Mouse (Mus musculus) heart, postnatal 0 days (tissue): Measurements from ENCODE around the gene Specc1. TPM values are rescaled to one million over a fixed set of nuclear protein-coding genes. Genes with fewer than 3 reads are reported as not detected.

Experiments used
- ATAC-seq: fragments of 200-750 bp; cut with Nextera tagmentation; 2 replicates; pipeline ENCODE4 v1.8.0; 2017; ENCODE audit warnings: low read depth, moderate number of reproducible peaks, moderate library complexity; ENCODE audit not compliant: insufficient read depth
- DNase-seq: peaks from one replicate; pipeline ENCODE4 v3.0.0-alpha.2; 2016; ENCODE audit warnings: low spot score
- H3K27ac ChIP-seq: fragments of 300-500 bp; sonication (generic); 2 replicates; pipeline ENCODE4 v1.5.1; 2014; ENCODE audit warnings: low read depth, mild to moderate bottlenecking
- H3K27me3 ChIP-seq: fragments of 300-500 bp; sonication (generic); 2 replicates; pipeline ENCODE4 v1.6.1; 2014; ENCODE audit warnings: low read length, mixed read lengths; ENCODE audit not compliant: control insufficient read depth, insufficient read depth
- H3K36me3 ChIP-seq: fragments of 300-500 bp; sonication (generic); replicated peaks from 2 replicates; pipeline ENCODE4 v1.6.1; 2014; ENCODE audit warnings: low read length, mixed read lengths; ENCODE audit not compliant: control insufficient read depth, insufficient read depth
- H3K4me1 ChIP-seq: fragments of 300-500 bp; sonication (generic); 2 replicates; pipeline ENCODE4 v1.6.1; 2014; ENCODE audit warnings: antibody characterized with exemption; ENCODE audit not compliant: control insufficient read depth, insufficient read depth
- H3K4me2 ChIP-seq: fragments of 300-500 bp; sonication (generic); 2 replicates; pipeline ENCODE4 v1.6.1; 2014; ENCODE audit warnings: low read depth, mild to moderate bottlenecking, low read length, moderate library complexity
- H3K4me3 ChIP-seq: fragments of 300-500 bp; sonication (generic); 2 replicates; pipeline ENCODE4 v1.5.1; 2014; ENCODE audit warnings: low read depth, low read length
- H3K9ac ChIP-seq: fragments of 300-500 bp; sonication (generic); replicated peaks from 2 replicates; pipeline ENCODE4 v1.6.1; 2014; ENCODE audit warnings: low read depth, low read length, mixed read lengths
- H3K9me3 ChIP-seq: fragments of 300-500 bp; sonication (generic); replicated peaks from 2 replicates; pipeline ENCODE4 v1.6.1; 2016; ENCODE audit warnings: low read length; ENCODE audit not compliant: control insufficient read depth
- CTCF ChIP-seq: IDR thresholded peaks from 2 replicates; pipeline ENCODE4 v1.5.1; 2016; ENCODE audit warnings: antibody characterized with exemption, control low read depth, low read depth
- EP300 ChIP-seq: IDR thresholded peaks from 2 replicates; pipeline ENCODE4 v1.6.1; 2016; ENCODE audit warnings: antibody characterized with exemption, low read depth
- WGBS: fragments of 180-500 bp; shearing (Covaris S2); extraction: QIAGEN DNeasy Blood & Tissue Kit; methylation state at CpG from one replicate; pipeline ENCODE4 v1.1.7; 2014; 5-methylcytosine and 5-hydroxymethylcytosine counted together
- polyA plus RNA-seq: library from polyadenylated mRNA; unstranded; fragments of >200 nt; fragmentation: Nextera tagmentation; extraction: Ambion mirVana; gene quantifications from 2 replicates; pipeline ENCODE4 v1.2.1, GENCODE M21; 2015
- total RNA-seq: library from RNA; depleted of rRNA; stranded (reverse); fragments of >200 nt; gene quantifications from 2 replicates; pipeline ENCODE4 v1.2.3, GENCODE M21; 2014; ENCODE audit warnings: low replicate concordance

Specc1 gene
- total and polyA plus RNA-seq, 2 experiments from 2014 or later = 5.2 to 8.4 TPM

- TF ChIP-seq EP300 (no peak), CTCF (no peak)
- H3K9me3 ChIP-seq = no peaks in the 10 kb centered on the region
- ATAC-seq (peak; percentile 96), DNase-seq (peak; percentile 97)
- peak within 1 kb of the TSS; percentile 90 for H3K9ac ChIP-seq
- no peaks in the 10 kb centered on the region for H3K36me3 ChIP-seq
- no peaks in the 10 kb centered on the region for H3K27me3 ChIP-seq
- peak within 1 kb of the TSS; percentile 69 for H3K4me2 ChIP-seq
- peak within 1 kb of the TSS; percentile 90 for H3K4me3 ChIP-seq
- peaks cover 8% of the 10 kb centered on the region for H3K4me1 ChIP-seq
- peak within 1 kb of the TSS; percentile 93 for H3K27ac ChIP-seq
- under 1% methylated on average over 32 of the region's 43 CpGs for WGBS
Measured at GRCm38 (mm10) chr11:61930098-61930517, 26.5 kb upstream of the Specc1 start, which contains the start of gene Akap10. Gene Akap10 (minus strand): TSS chr11:61930252.

GRCm38 (mm10) chr11:61930640-61931586 is 25.6 kb upstream of the Specc1 start:
- Histone ChIP-seq H3K9me3 (no peaks in the 10 kb centered on the region), H3K36me3 (no peaks in the 10 kb centered on the region), H3K4me3 (peak overlapping the region; percentile 90), H3K4me2 (peak overlapping the region; percentile 65), H3K4me1 (peaks cover 8% of the 10 kb centered on the region), H3K27ac (peak overlapping the region; percentile 93), H3K27me3 (no peaks in the 10 kb centered on the region), H3K9ac (peak overlapping the region; percentile 90)
- DNase-seq (no peak), ATAC-seq (no peak)
- 16% methylated on average over 11 of the region's 11 CpGs for WGBS
- TF ChIP-seq CTCF (no peak), EP300 (no peak)

- TF ChIP-seq CTCF (no peak), EP300 (no peak)
- Histone ChIP-seq H3K36me3 (no peaks in the 10 kb centered on the region), H3K4me3 (no peak overlapping the region), H3K4me2 (no peak overlapping the region), H3K27ac (no peak overlapping the region), H3K9me3 (no peaks in the 10 kb centered on the region), H3K4me1 (0 out of 2 replicates have a peak, but pooled peaks cover under 1% of the 10 kb centered on the region), H3K27me3 (no peaks in the 10 kb centered on the region), H3K9ac (no peak overlapping the region)
- no peak for DNase-seq
- WGBS = 88% methylated on average over 1 of the region's 1 CpGs
- no peak for ATAC-seq
Measured at GRCm38 (mm10) chr11:61937761-61938160, 18.8 kb upstream of the Specc1 start.

GRCm38 (mm10) chr11:61942903-61943302 is 13.7 kb upstream of the Specc1 start:
- TF ChIP-seq CTCF (no peak), EP300 (no peak)
- no peak overlapping the region for H3K4me3 ChIP-seq
- no peak for ATAC-seq
- no peaks in the 10 kb centered on the region for H3K9me3 ChIP-seq
- 72% methylated on average over 2 of the region's 2 CpGs for WGBS
- H3K4me2 ChIP-seq = no peak overlapping the region
- no peak for DNase-seq
- H3K27me3 ChIP-seq = no peaks in the 10 kb centered on the region
- no peaks in the 10 kb centered on the region for H3K36me3 ChIP-seq
- 0 out of 2 replicates have a peak, but pooled peaks cover 6% of the 10 kb centered on the region for H3K4me1 ChIP-seq
- no peak overlapping the region for H3K9ac ChIP-seq
- H3K27ac ChIP-seq = no peak overlapping the region

- ATAC-seq (no peak), DNase-seq (no peak)
- Histone ChIP-seq H3K27ac (no peak overlapping the region), H3K4me3 (no peak overlapping the region), H3K27me3 (no peaks in the 10 kb centered on the region), H3K36me3 (no peaks in the 10 kb centered on the region), H3K4me1 (0 out of 2 replicates have a peak, but pooled peaks cover 6% of the 10 kb centered on the region), H3K9me3 (no peaks in the 10 kb centered on the region), H3K9ac (no peak overlapping the region), H3K4me2 (no peak overlapping the region)
- TF ChIP-seq EP300 (no peak), CTCF (no peak)
- 65% methylated on average over 9 of the region's 9 CpGs for WGBS
Measured at GRCm38 (mm10) chr11:61944417-61944816, 12.1 kb upstream of the Specc1 start.
